Mouse (Mus musculus): ENCODE results near the gene Krtap9-5.

- no peak for TF ChIP-seq MYOD1 (IDR thresholded peaks at IDR 0.05; ENCODE audit: control insufficient read depth, insufficient read length, low read depth)
- TF ChIP-seq CTCF (IDR thresholded peaks at IDR 0.05; ENCODE audit: control insufficient read depth, insufficient read depth, insufficient read length), result no peak
Measured at GRCm38 (mm10) chr11:99994384-99994661, 46.0 kb downstream of the Krtap9-5 start.
